Mouse (Mus musculus) common myeloid progenitor, adult 5-6 weeks (primary cell): ENCODE results near the gene Wfdc13. TPM values are rescaled to one million over a fixed set of nuclear protein-coding genes. Genes with fewer than 3 reads are reported as not detected.
A peak's percentile ranks its signal among the peaks of the same experiment; 100 is the strongest.

ENCODE experiments used
- ATAC-seq: replicated peaks from 2 replicates; pipeline ENCODE4 v1.8.0; 2016; ENCODE audit warnings: low read depth, mild to moderate bottlenecking, moderate TSS enrichment, inconsistent platforms; ENCODE audit not compliant: poor library complexity, severe bottlenecking
- total RNA-seq: library from RNA; stranded (forward); fragments of 200-1000, 187-1606 nt; gene quantifications from 2 replicates; pipeline ENCODE4 v1.2.3, GENCODE M21; 2017

Gene Wfdc13
- total RNA-seq = not detected in 2 replicates

DNA sequence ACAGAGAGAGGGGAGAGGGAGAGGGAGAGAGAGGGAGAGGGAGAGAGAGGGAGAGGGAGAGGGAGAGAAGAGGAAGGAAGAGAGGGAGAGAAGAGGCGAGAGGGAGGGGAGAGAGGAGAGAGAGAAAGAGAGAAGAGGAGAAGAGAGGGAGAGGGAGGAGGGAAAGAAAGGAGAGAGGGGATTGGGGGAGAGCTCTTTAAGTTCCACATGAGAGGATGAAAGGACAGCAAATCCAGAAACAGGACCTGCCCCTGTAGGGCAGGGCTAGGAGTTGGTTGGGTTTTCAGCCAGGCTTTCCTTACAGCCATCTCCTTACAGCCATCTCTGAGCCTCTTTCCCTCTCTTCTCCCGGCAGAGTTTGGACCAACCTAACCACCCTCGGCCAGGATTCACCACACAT lies at the start of gene Wfdc13:
Gene Wfdc13 (plus strand): TSS at position 301 of the 400 bp plus-strand sequence.
- no peak for ATAC-seq

DNA sequence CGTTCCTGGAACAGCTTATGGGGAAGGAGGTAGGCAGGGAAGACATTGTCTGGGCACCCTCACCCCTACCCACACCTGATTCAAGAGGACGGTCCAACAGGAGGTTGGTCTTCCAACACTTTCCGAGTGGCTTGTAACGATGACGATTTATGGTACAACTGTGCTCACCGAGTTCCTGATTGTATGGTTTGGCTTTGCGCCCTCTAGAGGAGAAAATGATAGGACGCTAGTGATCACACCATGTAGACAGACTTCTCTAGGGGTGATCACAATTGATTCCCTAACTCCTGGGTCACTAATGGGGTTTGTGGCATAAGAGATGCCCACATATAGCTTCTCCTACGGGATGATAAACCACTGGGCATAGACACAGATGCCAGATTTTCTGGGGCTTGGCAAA lies 49.6 kb upstream of the Wfdc13 start:
- ATAC-seq = no peak

DNA sequence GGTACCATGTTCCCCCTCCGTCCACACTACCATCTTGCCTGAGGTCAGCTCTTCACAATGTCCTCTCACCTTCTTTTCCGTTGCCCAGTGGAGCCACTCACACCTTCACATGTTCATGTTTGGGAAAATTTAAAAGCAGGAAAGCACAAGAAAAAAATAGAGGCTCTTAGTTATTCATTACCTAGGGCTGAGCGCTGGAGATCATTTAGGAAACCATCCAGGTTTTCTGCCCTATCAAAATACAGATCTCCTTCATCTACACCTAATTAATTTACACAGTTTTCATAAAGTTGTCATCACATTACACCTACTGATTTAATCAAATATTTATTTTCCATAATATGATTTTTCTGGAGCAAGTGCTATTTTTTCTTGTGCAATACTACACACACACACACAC lies 46.2 kb upstream of the Wfdc13 start, which contains the start of gene Wfdc16:
Gene Wfdc16 (minus strand): TSS at position 101 of the 400 bp plus-strand sequence.
- no peak for ATAC-seq

DNA sequence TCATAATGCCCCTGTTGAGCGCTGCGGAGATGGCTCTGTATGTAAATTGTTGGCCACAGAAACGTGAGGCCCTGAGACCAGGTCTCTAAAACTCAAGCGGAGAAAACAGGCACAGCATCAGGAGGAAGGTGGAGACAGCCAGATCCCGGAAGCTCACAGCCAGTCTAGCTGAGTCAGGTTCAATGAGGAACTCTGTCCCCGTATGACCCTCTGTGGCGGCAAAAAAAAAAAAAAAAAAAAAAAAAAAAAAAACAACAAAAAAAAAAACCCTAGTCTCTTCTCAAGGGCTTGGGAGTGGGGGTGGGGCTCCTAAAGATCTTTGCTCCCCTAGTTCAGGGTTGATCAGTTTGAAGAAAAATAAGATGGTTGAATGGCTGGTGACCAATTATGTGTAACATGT lies 43.8 kb upstream of the Wfdc13 start:
- peak; percentile 99 for ATAC-seq

DNA sequence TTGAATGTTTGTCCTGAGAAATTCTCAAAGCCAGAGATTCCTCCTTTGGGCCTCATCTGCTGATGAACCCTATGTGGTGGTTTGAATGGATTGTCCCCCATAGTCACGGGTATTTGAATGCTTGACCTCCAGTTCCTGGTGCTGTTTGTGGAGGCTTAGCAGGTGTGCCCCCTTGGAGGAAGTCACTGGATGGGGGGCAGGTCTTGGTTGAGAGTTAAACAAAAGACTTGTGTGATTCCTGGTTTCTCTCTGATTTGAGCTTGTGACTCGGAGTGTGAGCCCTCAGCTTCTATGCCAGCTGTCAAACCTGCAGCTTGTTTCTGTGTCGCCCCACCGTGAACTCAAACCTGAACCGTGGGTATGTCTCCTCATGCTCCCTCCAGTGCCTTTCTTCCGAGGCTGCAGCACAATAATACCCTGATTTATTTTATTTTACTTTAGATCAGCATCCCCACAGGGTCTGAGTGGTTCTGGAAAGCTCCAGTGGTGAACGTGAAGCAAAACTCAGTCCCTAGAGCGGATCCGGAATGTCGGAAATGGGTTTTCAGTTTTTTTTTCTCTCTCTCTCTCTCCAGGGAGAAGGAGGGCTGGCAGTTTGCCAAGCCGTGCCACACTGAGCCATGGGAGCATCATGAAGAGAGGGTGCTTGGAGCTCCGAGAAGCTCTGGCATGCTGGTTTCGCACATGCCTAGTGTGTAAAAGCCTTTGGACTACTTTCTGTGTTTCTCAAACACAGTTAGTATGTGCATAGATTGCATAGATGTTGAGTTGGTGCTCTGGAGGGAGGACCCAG lies 42.8 kb upstream of the Wfdc13 start:
- no peak for ATAC-seq

GRCm38 (mm10) chr2:164655858-164656257 lies 29.0 kb upstream of the Wfdc13 start, which contains the start of gene Wfdc10:
Gene Wfdc10 (plus strand): TSS chr2:164656046.
- ATAC-seq = peak; percentile 98

- ATAC-seq = no peak
Measured at GRCm38 (mm10) chr2:164656483-164656882, 28.4 kb upstream of the Wfdc13 start, which contains the start of gene Wfdc9. Gene Wfdc9 (minus strand): TSS chr2:164656583.

DNA sequence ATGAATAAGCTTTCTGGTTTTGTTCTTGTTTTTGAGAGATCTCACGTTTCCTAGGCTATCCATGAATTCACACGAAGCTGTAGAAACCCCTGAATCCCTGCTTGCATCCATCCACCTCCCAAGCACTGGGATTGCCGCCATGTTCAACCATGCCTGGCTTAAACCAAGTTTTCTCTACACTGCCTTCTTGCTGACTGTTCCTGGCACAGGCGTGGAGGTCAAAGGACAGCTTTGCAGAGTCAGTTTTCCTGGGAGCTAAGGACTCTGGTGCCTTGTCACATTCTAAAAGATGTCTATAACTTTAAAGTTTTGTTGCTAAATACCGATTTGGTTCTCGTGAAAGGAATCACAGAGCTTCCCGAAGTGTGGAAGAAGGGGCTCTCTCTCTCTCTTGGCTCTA lies 20.1 kb upstream of the Wfdc13 start:
- ATAC-seq = no peak

DNA sequence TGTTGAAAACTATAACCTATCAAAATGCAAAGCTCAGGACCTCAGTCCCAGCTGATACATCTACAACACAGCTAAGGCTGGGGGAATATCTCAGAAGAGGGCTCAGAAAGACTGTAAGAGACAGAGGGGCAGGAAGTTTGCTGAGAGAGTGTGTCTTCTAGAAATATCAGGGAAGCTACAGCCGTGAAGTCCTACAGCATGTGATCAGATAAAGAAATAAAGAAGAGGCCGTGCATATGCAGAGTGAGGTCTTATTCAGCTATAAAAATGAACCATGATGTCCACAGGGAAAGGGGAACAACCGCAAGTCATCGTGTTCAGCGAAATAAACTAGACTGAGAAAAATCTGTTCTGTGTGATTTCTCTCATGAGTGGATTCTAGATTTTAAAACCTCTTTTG lies 14.6 kb upstream of the Wfdc13 start:
- no peak for ATAC-seq

GRCm38 (mm10) chr2:164670938-164671337 lies 14.0 kb upstream of the Wfdc13 start:
- no peak for ATAC-seq

- no peak for ATAC-seq
Measured at GRCm38 (mm10) chr2:164673987-164674386, 10.9 kb upstream of the Wfdc13 start, which contains the start of gene Wfdc11. Gene Wfdc11 (minus strand): TSS chr2:164674087.

DNA sequence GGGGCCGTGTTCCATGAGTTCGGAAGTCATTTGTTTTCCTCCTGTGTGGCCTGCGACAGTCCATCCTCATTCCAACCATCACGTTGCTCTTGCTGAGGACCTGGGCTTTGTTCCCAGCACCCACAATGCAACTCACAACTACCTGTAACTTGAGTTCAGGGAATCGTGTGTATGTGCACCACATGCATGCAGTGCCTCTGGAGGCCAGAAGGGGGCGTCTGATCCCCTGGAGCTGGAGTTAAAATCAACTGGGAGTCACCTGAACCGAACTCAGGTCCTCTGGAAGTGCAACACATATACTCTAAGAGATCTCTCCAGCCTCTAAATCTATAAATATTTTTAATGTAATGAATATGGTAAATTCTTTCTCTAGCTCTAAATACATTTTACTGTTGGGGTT lies 8.8 kb upstream of the Wfdc13 start:
- no peak for ATAC-seq

DNA sequence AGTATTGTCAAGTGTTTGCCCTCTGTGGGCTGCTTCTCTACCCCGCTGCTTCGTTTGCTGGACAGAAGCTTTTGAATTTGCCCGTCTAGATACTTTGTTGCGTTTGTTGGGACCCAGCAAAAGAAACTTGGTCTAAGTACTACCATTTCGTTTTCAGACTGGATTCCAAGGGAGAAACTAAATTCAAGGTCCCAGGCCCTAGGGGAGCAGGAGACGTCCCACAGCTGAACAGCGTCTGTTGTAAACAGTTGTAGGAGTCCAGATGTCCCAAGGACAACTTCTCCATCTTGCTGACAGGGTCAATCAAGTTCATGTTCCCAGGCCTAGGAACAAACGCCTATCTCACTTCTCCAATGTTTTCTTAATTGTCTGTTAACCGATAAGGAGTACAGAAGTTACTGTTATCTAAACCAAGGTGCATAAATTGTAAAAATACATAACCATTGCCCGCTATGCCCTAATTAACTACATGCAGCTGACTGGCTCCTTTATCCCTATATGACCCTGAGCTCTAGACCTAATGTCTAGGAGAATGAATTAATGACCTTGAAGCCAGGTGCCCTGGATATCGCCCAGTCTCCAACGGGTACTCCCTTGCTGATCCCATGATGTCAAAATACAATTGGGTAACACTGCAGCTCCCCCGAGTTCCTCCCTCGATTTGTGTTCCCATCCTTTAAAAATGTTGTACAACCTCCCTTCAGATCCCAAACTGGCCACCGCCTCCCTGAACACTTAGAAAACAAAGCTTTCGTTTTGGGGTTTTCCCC lies 7.8 kb upstream of the Wfdc13 start:
- no peak for ATAC-seq

- peak; percentile 89 for ATAC-seq
Measured at GRCm38 (mm10) chr2:164678848-164679625, 5.9 kb upstream of the Wfdc13 start.

GRCm38 (mm10) chr2:164679906-164680305 lies 5.0 kb upstream of the Wfdc13 start:
- peak; percentile 41; the same call in 1 of the 2 replicates for ATAC-seq

- ATAC-seq = no peak
Measured at GRCm38 (mm10) chr2:164698201-164698600, 13.3 kb downstream of the Wfdc13 start, which contains the start of gene Spint4. Gene Spint4 (plus strand): TSS chr2:164698501.

DNA sequence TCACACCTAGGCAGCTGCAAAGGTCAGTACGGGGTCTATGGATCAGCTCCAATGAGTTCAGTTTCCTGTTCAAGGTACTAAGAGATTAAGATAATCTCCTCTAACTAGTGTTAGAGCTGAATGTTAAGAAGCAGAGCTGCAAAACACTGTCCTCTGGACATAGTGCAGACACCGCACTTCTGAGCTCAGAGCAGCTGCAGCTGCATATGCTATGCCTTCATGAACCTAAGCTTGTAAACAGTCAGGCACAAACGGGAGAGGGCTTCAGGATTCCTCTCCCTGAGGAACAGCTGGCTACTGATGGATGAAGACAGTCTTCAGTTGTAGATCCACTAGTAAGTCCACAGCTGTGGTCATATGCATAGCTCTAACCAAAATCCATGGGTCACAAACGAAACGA lies 16.1 kb downstream of the Wfdc13 start:
- no peak for ATAC-seq

DNA sequence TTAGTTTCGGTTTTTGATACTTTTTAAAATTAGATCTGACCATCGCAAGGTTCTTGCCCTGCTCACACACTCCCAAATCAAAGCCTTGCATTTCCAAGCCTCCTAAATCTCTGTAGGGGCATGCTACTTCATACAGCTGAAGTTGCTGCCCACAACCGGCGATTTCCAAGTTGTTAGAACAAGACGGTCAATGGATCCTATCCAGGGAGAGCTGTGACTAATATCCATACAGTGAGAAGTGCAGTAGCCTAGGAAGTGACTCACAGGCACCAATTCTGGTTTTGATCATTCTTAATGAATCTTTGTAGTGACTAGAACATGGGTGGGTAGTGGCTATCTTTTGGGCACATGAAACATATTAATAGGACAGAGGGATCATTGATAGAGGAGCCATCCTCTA lies 16.9 kb downstream of the Wfdc13 start:
- no peak for ATAC-seq

DNA sequence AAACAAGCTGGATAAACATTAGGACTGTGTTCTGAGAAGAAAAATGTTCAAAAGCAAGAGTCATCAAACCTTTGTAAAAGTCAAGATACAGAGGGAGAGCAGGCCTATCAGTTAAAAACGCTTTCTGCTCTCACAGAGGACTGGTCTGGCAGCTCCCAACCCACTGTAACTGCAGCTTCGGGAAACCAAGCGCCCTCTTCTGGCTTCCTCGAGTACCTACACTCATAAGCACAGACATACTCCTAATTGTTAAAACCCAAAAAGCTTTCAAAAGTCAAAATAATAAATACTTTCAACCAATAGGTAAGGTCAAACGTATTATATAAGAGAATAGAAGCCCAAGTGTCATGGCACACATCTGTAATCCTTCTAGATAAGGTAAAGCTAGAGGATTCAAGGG lies 19.3 kb downstream of the Wfdc13 start:
- ATAC-seq = no peak

DNA sequence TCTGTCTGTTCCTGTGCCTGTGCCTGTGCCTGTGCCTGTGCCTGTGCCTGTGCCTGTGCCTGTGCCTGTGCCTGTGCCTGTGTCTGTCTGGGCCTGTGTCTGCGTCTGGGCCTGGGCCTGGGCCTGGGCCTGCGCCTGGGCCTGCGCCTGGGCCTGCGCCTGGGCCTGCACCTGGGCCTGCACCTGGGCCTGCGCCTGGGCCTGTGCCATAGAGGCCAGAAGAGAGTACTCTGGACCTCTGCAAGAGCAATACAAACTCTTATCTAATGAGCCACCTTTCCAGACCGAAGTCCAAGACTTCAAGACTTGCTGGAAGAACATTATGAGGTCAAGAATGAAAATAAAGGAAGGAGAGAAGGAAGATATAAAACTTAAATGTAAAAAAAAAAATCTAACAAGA lies 20.4 kb downstream of the Wfdc13 start:
- ATAC-seq = no peak
